8 mouse cellular contexts compared by ENCODE assay signal in genomic region chr5:52833005-52833404, GRCm38 (mm10). TPM values are rescaled to one million over a fixed set of nuclear protein-coding genes. Genes with fewer than 3 reads are reported as not detected.
DNase-seq lines count a peak whose midpoint lies in the region; ATAC-seq and TF ChIP-seq lines count a peak whose summit lies in the region.

No protein-coding gene starts in this region.

- H3K4me2 ChIP-seq in intestine, embryonic 15.5 days (replicated peaks), result peak overlapping the region; percentile 59

- peak overlapping the region; percentile 74 for H3K4me3 ChIP-seq in gastrocnemius, adult 2 months
- H3K4me3 ChIP-seq in intestine, embryonic 15.5 days (replicated peaks), result no peak overlapping the region

- H3K27ac ChIP-seq in gastrocnemius, adult 2 months, result peak overlapping the region; percentile 96
- H3K27ac ChIP-seq in intestine, embryonic 15.5 days, result peak overlapping the region; percentile 81

- H3K36me3 ChIP-seq in intestine, embryonic 15.5 days, result no peaks in the 10 kb centered on the region

- no peaks in the 10 kb centered on the region for H3K27me3 ChIP-seq in intestine, embryonic 15.5 days (replicated peaks)

- no peak for DNase-seq in gastrocnemius, adult 2 months
- no peak for DNase-seq in gastrocnemius, postnatal 14 days
- DNase-seq in MEL-GATA-1-ER (ENCODE audit: extremely low read depth, low read depth), result peak; percentile 59
- DNase-seq in lung, postnatal 25 days (ENCODE audit: low spot score), result peak; percentile 11
- peak; percentile 46 for DNase-seq in thymus, postnatal 14 days
- DNase-seq in left cerebral cortex, adult 11 months (ENCODE audit: low spot score), result no peak

- no peaks in the 10 kb centered on the region for H3K9me3 ChIP-seq in intestine, embryonic 15.5 days

- peak; percentile 56 for ATAC-seq in erythroid progenitor cell, adult 5-6 weeks (replicated peaks; ENCODE audit: low FRiP score, poor library complexity, severe bottlenecking)
- ATAC-seq in intestine, embryonic 15.5 days, result no peak

- no peak for TF ChIP-seq CTCF in gastrocnemius, adult 2 months (IDR thresholded peaks at IDR 0.05)

- intact Hi-C loops in gastrocnemius, adult 2 months (cut with DNase I), result loop anchor here (2.0 to 5.0 kb wide), 2 partner anchors 48 to 166 kb away; partner anchors contain the start of gene Sepsecs
- intact Hi-C loops in gastrocnemius, postnatal 14 days (cut with DNase I; ENCODE audit: low total_unique reads), result no loop called here

- H3K4me1 ChIP-seq in intestine, embryonic 15.5 days (replicated peaks), result peaks cover 11% of the 10 kb centered on the region; the same call in 1 of the 2 replicates

- H3K9ac ChIP-seq in intestine, embryonic 15.5 days, result no peak overlapping the region

RNA-seq across cellular contexts. Expression of gene Anapc4, which starts 0.8 kb away (rescaled TPM):
- total RNA-seq in gastrocnemius, adult 2 months (2021), result 10 to 100 TPM; 35.1 to 37.4 TPM
- 10 to 100 TPM; 35.2 to 37.7 TPM for total RNA-seq in gastrocnemius, postnatal 14 days (2021)
- 15.5 and 16.2 TPM in 2 replicates for total RNA-seq in erythroid progenitor cell, adult 5-6 weeks (2015; ENCODE audit: low replicate concordance)
- total RNA-seq in erythroid progenitor cell, adult 5-6 weeks (2017; ENCODE audit: low replicate concordance), result 22.3 and 55.4 TPM in 2 replicates
- polyA plus RNA-seq in intestine, embryonic 15.5 days (2015; fragmentation: Nextera tagmentation; extraction: Ambion mirVana), result 73.8 and 78.8 TPM in 2 replicates

RNA-seq across cellular contexts. Expression of gene Zcchc4, which starts 57.8 kb away (rescaled TPM):
- total RNA-seq in gastrocnemius, adult 2 months (2021), result 1 to 10 TPM; 4.2 to 4.7 TPM
- 1 to 10 TPM; 4.6 to 7.2 TPM for total RNA-seq in gastrocnemius, postnatal 14 days (2021)
- 14.1 and 16.8 TPM in 2 replicates for total RNA-seq in erythroid progenitor cell, adult 5-6 weeks (2015; ENCODE audit: low replicate concordance)
- total RNA-seq in erythroid progenitor cell, adult 5-6 weeks (2017; ENCODE audit: low replicate concordance), result 14.8 and 16.0 TPM in 2 replicates
- 12.3 and 12.7 TPM in 2 replicates for polyA plus RNA-seq in intestine, embryonic 15.5 days (2015; fragmentation: Nextera tagmentation; extraction: Ambion mirVana)

Comparison
In these comparisons a context has a peak if more than half of its experiments do, and no peak if none do; other contexts are left out.
1. DNase-seq: peak in MEL-GATA-1-ER (single experiment), lung, postnatal 25 days (single experiment) and thymus, postnatal 14 days (single experiment); none in gastrocnemius, adult 2 months (single experiment), gastrocnemius, postnatal 14 days (single experiment) and left cerebral cortex, adult 11 months (single experiment).